Mouse (Mus musculus): ENCODE measurements around the gene Rbm47.
"Not testable (repeated sequence)": the region's sequence is repeated elsewhere in the genome, so short reads cannot be mapped to it uniquely, and the experiment has no call there.

Rbm47 gene

DNA sequence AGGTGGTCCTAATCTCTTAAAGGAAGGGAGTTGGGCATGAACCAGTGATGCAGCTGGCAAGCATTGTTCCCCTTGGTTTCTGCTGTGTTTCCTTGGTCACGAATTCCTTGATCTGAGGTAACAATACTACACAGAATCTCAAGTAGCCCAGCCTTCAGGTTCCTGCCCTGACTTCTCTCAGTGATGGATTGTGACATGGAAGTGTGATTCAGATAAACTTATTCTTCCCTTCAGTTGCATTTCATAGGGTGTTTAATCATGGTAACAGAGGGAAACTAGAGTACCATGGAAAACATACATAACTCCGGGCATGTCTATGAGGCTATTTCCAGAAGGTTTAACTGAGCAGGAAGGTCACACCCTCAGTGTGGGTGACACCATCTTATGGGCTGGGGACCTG lies at the start of gene Rbm47:
Gene Rbm47 (minus strand): TSS at position 101 of the 400 bp plus-strand sequence.
- CTCF ChIA-PET = no interaction called here

DNA sequence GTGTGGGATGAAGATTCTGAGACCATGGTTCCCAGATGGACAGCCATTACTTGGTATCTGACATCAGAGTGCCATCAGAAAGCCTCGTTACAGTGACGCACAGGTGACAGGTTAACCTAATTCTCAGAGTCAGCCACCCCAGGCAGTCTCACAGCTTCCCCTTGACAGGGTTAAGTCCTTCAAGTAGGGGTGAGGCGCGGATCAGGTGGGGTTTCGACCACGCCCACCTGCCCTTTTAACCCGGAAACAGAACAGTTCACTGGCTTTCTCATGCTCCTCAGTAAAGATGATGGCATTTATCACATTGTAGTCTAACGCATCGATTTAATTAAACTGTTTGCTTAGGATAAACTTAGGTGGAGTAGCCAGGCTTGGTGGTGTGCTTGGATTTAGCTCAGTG lies 47.7 kb upstream of the Rbm47 start:
- CTCF ChIA-PET = interaction anchor here (0.6 kb wide), 1 partner anchor 566 kb away, joined by 3 read pairs; no protein-coding TSS in a partner anchor

DNA sequence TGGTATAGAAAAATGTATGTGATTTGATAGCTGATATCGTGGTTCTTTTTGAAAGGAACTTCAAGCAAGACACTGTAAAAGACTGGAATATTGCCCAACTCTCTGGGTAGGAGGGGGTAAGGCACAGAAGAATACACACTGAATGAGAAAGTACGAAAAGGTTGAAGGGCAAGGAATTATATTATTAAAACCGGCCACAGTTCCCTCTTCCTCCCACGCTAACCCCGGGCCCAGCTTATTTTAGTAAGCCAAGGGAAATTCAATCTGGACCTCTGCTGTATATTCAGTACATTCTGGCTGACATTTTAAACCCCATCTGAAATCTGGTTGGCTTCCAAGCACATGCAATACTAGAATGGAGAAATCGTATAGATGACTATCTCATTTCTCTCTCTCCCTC lies 46.8 kb upstream of the Rbm47 start:
- CTCF ChIA-PET = no interaction called here

DNA sequence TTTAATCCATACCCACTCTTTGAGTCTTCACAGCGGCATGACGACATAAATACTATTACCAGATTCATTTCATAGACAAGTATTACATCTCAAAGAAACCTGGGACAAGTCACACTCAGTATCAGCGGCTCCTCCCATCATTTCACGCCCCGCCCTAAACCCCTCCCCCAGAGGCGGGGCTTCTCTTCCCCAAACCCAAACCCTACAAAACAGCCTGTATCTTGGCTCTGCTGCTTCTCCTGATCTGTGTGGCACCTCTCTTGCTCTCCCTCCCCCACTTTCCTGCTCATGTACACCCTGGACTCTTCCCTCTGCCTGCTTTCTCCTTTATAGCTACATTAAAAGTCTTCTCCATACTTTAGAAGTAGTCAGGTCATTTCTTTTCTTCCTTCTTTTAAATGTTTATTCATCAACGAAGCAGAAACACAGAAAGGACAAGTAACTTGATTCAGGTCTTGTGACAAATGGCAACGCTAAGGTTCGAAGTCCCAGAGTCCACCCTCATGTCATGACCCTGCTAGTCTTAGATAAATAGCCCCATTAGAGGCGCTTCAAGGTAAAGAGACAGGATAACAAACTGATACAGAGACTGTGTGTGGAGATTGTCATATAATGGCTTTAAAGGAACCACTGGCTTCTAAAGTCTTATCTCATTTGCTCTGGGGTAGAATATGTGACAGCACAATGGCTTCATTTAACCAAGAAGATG lies 42.8 kb upstream of the Rbm47 start:
- CTCF ChIA-PET = no interaction called here

DNA sequence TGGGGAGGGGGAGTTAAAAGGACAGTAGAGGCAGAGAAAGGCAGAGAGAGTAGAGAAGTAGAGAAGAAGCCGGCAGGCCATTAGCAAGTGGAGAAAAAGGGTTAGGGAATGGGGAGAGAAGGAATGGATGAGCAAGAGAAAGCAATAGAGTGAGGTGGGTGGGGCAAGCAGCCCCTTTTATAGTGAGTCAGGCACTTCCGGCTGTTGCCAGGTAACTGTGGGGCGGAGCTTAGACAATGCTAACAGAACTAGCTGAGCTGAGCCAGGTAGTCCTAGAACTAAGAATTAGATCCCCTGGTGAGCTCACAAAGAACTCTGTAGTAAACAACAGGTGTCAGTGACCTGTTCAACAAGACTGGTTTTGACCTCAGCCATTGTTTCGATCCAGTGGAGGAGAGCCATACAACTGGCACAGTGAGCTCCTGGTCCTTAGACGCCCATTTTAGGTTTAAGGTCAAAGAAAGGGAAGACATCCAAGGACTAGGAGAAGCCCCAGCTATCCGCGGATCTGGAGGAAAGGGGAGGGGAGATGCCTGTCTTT lies 41.5 kb upstream of the Rbm47 start:
- CTCF ChIA-PET = no interaction called here

DNA sequence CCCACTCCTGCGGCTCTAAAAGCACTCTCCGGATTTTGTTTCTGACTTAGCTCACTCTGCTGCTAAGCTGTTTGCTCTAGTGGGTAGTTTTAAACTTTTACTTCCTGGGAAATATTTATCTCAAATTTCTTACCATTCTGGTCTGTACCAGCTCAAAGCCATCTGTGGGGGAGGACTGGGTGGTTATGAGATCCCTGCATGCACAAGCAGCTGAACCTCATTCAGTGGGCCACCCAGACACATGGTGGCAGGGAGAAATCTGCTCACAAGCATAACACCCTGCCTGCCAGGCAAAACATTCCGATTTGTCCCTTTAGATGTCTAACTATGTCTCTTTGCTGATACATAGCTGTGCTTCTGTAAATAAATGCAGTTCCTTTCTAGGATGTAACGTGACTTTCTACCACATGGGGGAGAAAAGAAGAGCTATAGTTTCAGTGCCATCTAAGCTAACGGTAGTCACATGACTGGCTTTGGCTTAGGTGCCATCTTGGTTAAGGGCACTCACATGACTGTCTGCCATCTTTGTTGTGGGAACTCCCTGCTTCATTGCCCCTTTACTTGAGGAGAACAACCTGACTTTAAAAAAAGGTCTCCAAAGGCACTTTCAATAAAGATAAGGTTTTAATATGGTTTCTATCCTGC lies 36.7 kb upstream of the Rbm47 start:
- CTCF ChIA-PET = interaction anchor here (0.5 kb wide), 1 partner anchor 64 kb away, joined by 5 read pairs; no protein-coding TSS in a partner anchor

DNA sequence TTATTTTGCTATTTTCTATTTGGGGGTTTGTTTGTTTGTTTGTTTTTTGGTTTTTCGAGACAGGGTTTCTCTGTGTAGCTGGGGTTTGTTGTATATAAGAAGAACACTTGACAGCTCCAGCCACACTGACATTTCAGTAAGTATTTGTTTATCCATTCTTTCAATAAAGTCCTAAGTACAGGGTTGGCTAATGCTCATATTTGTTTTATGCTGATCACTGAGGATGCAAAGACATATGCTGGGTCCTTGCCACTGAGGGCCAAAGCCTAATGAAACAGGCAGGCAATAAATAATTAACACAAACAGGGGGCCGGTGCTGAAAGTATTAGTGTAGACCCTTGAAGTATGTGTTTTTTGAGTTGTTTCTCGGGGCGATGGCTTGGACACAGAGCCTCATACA lies 32.0 kb upstream of the Rbm47 start:
- CTCF ChIA-PET = no interaction called here

DNA sequence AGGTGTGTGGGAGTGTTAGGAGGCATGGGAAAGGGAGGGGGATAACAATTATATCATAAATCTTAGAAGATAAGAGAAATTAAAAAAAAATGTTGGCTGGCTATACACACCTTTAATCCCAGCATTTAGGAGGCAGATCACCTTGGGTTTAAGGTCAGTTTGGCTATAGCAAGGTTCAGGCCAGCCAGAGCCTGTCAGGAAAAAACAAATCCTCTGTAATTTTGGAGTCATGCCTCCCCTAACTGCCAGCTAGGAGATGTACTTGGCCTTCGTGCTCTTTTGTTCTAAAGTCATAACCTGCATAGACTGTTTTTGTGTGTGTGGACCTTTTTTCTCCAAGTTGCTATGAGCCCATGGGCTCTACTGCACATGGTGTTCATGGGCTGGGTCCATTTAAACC lies 30.5 kb upstream of the Rbm47 start:
- CTCF ChIA-PET = no interaction called here

DNA sequence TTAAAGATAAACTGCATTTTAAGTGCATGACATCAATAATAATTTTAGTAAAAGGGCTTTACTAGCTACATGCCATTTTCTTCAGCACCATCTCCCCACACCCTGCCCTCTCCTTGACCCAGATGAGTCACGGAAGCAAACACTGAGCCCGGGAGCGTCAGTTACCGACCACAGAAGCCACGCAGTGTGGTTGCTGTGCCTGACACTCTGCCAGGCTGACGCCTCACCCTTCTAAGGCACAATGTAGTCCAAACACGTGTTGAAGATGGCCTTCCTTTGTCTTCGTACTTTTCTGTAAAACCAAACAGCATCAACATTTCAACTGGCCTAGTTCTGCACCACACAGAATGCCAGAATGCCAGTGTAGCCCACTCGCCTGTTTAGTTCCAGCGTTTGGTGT lies 27.1 kb upstream of the Rbm47 start:
- CTCF ChIA-PET = no interaction called here

DNA sequence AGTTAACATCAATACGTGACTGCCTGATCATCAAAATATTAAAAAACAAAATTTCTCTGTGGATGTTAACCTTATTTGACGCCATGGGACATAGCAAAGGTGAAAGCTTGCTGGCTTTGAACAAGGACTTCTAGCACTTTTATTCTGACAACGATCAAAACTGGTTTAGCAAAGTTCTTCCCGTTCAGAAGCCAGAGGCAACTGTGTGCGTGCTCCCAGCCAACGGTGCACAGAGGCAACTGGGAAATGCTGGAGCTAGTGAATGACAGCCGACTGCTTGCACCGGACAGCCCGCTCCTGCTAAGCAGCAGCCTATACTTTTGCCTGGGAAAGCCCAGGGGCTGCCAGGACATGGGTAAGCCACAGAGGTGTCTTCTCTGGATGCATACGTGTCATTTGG lies 22.4 kb upstream of the Rbm47 start:
- CTCF ChIA-PET = interaction anchor here (0.8 kb wide), 1 partner anchor 210 kb away, joined by 4 read pairs; no protein-coding TSS in a partner anchor

DNA sequence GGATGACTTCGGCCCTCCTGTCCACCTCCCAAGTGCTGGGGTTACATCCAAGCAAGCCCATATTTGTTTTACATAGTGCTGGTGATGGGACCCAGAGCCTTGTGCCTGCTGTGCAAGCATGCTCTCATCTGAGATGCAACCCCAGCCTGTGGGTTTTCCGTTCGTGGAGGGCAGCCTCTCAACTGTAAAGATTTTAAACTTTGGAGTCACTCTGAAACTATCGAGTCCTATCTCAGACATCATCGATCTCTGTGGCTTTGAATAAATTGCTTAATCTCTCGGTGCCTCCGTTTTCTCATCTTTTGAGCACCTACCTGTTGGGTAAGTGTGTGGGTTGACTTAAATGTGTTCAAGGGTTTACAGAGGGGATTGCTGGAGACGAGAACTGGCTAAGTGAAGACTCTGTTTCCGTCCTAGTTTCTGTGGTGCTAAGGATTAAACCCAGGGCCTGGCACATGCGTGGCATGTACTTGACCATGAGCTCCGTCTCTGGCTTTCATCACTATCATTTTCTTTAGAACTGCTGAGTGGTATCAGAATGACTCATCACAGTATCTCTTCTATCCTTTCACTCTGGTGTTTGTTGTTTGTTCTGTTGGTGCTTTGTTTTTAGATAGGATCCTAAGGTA lies 20.4 kb upstream of the Rbm47 start:
- CTCF ChIA-PET = no interaction called here

DNA sequence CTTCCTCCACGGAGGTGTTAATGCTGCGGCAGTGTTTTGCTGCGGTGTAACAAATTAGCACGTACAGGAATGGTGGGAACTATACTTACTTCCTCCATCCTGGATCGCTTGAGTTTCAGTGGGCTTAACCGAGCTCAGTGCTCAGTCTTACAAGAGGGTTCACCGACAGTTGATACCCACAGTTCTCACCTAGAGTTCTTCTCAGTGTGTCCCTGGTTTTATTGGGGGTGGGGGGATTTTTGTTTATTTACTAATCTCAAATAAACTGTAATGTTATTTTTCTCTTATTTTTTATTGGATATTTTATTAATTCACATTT lies 18.2 kb upstream of the Rbm47 start:
- CTCF ChIA-PET = no interaction called here

DNA sequence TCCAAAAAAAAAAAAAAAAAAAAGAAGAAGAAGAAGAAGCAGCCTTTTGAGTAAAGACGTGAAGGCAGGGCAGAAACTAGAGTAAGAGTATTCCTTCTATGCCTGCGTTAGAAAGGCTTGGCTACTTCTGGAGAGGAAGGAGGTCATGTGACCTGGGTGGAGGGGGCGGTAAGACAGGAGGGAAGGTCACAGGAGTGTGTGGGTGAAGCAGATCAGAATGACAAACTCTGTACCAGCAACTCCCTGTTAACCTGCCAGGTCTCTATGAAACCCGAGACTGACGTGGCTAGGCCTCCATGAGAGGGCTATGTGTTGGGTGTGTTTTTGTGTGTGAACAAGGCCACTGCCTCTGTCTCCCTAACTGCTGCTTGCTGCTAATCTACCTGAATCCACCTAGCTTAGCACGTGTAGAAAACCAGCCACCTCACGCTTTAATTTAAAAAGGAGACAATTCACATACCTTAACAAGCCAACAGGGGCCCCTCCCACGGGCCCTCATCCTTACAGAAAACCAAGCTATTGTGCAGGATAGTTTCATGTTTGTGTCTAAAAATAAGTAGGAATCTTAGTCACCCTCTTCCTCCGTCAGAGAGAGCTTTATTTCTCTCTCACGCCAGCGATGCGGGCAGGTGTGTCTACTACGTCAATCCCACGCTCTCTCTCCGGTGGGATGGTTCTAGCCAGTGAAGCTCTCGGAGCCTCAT lies 17.7 kb upstream of the Rbm47 start:
- CTCF ChIA-PET = no interaction called here

DNA sequence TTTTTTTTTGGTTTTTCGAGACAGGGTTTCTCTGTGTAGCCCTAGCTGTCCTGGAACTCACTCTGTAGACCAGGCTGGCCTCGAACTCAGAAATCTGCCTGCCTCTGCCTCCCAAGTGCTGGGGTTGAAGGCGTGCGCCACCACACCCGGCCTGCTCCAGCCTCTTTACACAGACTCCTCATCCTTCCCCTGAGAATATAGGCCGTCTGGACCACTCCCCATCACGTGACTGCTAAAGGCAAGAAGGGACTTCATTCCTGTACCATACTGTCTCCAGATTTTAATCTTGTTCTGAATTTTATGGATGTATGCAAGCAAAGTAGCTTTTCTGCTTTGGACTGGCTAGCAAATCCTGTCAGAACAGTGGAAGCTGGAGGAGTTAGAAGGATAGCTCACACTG lies 15.7 kb upstream of the Rbm47 start:
- CTCF ChIA-PET = not testable (repeated sequence)

DNA sequence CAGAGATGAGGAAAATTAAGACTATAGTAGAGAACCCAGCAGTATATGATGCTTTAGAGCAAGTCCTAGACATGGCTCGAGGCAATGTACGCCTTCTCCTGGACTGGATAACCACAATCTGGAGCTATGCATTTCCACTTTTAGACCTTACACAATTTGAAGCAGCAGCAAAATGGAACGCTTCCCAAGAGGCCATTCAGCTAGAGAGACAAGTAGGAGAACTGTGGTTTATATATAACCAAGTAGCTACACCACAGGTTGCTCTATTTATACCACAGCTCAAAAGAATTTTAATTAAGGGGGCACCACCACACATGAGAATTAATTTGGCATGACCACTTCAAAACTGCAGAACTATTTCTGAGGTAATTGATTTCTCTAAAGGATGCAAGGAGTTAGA lies 9.2 kb upstream of the Rbm47 start:
- CTCF ChIA-PET = no interaction called here

DNA sequence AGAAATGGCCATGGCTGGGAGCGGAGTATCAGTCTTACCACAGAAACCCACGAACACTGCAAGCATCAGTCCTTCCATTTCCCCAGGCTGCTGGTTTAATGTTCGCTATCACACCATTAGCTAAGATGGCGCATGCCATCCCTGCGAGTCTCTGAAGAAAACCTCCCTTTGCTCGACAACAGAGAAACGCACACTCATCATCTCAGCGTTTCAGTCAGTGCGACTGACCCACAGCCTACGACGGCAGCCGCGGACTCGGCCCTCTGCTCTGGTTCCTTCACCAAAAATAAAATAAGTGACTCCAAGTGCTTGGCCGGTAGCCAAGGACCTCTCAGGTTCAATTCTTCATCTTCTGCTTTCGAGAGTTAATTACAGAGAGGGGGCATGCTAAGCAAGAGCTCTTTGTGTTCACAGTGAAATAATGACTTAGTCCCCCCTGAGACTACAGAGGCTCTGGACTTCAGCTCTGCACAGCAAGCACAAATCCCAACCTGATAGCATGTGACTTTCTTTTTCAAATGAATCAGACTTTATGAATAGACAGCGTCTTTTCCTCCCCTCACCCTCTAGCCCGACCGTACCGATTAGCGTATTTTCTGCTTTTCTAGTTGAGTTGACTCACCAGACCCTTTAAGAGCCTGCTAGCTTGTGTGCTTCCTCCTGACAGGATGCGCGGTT lies 1.4 kb upstream of the Rbm47 start:
- CTCF ChIA-PET = no interaction called here

DNA sequence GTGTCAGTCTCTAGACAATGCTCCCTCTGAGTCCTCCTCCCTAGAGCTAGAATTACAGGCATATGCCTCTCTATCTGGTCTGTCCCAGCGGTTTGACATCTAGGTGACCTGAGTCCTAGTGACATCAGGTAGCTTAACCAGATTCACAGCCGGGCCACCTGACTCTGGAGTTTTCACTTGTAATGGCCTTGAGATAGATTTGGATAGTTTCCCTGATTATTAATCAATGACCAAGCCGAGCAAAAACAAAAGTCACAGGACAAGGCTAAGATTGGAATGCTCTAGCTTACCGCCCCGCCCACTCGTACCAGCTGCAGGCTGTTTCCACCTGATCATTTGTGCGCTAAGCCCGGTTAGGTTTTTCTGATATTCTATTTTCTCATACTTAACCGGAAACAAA lies 2.3 kb downstream of the Rbm47 start:
- CTCF ChIA-PET = interaction anchor here (0.5 kb wide), 1 partner anchor 106 kb away, joined by 3 read pairs; no protein-coding TSS in a partner anchor

DNA sequence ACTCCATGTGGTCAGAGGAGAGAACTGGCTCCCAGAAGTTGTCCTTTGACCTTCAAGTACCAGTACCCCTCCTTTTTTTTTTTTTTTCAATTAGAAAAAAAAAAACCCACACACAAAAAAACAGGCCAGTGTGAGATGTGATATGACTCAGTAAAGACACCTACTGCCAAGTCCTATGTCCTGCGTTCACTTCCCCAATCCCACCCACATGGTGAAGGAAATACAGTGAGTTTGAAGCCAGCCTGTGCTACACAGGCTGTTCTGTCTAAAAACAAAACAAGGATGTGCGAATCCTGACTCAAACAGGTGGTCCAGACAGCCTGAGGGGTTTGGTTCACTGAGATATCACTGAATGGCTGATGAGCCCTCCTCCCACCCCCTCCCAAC lies 3.8 kb downstream of the Rbm47 start:
- CTCF ChIA-PET = no interaction called here

DNA sequence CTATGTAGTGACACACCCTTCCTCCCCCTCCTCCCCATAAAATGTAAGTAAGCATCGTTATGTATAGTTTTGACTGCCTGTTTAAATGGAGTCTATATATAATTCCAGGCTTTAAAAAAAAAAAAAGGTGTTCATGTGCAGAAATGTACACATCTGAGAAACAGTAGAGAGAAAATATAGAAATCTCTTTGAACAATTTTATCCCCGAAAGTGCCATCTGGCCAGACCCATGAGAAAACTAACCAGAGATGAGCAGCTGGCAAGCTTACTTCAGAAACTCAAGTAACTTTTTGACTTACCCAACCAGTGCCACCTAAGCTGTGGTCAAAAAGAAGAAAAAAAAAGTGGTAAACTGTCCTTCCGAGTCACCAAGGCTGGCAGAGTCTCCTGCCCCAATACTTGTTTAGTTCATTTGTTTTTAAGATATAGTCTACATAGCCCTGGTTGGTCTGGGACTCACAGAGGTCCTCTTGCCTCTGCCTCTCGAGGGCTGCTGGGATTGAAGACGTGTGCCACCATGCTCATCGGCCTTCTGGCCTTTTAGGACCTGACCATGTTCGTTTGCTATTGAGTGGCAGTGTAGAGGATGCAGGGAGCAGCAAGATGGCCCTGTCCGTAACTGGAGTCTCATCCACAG lies 4.3 kb downstream of the Rbm47 start:
- CTCF ChIA-PET = no interaction called here

DNA sequence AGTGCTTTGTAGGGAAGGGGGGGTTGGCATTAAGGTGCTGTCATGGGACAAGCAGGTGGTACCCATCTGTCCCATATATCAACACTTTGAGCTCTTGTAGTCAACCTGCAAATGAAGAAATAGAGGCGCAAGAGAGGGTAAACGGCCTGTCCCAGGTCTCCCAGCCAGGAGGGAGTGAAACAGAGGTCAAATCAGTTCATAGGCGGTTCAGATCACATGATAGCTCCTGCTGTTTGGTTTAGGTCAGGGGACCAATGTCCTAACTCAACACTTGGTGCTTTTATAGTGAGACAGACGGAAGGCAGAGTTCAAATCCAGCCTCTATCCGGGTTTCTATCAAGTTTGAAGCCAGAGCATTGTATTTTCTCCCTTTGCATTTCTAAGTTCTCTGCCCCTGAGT lies 6.0 kb downstream of the Rbm47 start:
- CTCF ChIA-PET = no interaction called here

DNA sequence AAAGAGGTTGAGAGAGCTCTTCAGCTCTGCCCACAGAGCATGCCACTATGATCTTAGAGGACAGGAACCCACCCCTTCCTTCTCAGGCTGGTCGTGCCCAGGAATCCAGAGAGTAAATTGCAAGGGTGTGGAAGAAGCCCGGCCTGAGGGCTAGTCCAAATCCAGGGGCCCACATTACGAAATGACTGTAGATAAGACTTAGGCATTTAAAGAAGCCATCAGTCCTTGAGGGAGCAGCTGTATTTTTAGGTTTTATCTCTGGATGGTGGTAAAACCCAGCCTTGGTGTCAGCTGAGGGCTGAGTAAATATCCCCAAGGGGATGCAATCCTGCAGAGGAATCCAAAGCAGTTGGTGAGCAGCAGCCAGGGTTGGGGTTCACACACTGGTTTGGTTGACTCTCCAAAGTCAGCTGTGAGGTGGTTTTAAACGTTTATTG lies 6.7 kb downstream of the Rbm47 start:
- CTCF ChIA-PET = no interaction called here

DNA sequence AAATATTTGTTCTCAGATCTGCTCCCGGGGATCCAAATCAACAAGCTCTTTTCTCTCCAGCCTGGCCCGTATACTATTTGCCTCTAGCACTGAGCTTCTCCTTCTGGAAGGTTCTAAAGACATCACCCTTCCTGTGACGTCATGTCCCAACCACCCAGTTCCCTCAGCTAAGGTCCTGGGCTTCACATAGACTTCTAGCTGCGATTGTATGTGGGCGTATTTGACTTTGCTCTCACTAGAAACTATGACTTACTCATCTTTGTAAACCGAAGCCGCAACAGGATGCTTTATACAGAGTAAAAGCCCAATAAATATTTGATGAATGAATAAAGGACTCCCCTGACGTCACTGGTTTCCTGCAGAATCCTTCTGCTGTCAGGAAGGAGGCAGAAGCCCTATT lies 7.2 kb downstream of the Rbm47 start:
- CTCF ChIA-PET = no interaction called here

All from spleen, embryonic (tissue).